Mouse (Mus musculus) megakaryocyte, adult 5-6 weeks (primary cell): ENCODE data around the gene Armh2. TPM values are rescaled to one million over a fixed set of nuclear protein-coding genes. Genes with fewer than 3 reads are reported as not detected.

Experiments used
- ATAC-seq: 2 replicates; pipeline ENCODE4 v1.8.0; 2016; ENCODE audit warnings: mild to moderate bottlenecking, inconsistent platforms; ENCODE audit not compliant: poor library complexity, severe bottlenecking
- total RNA-seq, 2 experiments: library from RNA; stranded (forward) in 1 of 2; stranded (reverse) in 1 of 2; fragments of 153-499, 151-499 nt in 1 of 2; fragments of 221-1000, 200-1000 nt in 1 of 2; gene quantifications; 2 replicates each; pipeline versions ENCODE4 v1.2.3 to v1.2.4; 2015 to 2017

The Armh2 gene
- total RNA-seq (2015) (0.22 TPM in 1 of 2 replicates, not detected in the other), total RNA-seq (2017) (not detected in 2 replicates)

GRCm38 (mm10) chr13:24741028-24741427 lies at the start of gene Armh2:
Gene Armh2 (plus strand): TSS chr13:24741232.
- ATAC-seq = no peak

DNA sequence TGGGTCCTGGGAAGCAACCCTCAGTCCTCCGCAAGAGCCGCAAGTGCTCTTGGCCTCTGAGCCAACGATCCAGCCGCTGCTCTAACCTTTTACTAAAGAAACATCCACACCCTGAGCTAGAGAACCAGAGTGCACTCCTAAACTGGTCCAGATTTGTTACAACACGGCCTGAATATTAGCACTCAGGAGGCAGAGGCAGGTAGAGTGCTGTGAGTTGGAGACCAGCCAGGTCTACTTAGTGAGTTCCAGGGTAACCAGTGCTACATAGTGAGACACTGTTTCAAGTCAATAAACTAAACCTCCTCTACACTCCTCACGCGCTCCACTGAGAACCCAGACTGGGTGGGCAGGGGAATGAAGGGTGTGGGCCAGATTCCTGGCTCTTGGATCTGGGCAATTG lies 47.7 kb upstream of the Armh2 start:
- ATAC-seq = no peak

DNA sequence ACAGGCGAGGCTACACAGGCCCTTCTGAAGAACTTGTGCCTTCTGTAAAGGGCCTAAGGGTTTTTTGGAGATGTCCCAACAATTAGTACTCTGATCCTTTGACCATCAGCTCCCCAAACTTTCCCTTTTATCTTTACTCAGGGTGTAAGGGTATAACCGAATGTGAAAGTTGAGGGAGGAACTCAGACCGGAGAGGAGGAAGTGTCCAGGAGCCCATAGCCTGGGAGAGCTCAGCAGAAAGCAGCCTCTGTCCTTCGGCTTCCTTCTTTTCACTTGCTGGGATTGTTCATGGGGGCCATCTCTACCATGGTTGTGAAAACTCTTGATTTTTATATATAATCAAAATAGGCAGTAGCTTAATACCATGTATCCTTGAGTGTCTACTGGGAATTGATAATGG lies 42.3 kb upstream of the Armh2 start:
- ATAC-seq = peak; percentile 77

DNA sequence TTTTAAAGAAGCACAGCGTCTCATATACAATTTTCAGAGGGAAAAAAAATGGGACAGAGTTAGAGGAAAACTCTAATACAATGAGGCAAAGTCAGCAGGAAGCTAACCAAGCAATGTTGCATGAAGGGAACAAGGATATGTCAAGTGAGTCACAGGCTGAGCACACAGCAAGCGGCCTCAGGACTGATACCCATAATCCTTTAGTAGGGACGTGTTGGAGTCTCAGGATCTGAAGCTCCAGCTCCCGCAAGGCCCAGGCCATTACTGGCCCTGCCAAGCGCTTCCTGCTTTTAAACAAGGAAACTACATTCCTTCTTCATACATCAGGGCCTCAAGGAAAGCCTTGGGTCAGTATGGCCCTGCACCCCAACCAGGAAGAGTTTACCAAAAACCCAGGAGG lies 38.9 kb upstream of the Armh2 start:
- no peak for ATAC-seq

GRCm38 (mm10) chr13:24709656-24710396 lies 31.2 kb upstream of the Armh2 start:
- no peak for ATAC-seq

DNA sequence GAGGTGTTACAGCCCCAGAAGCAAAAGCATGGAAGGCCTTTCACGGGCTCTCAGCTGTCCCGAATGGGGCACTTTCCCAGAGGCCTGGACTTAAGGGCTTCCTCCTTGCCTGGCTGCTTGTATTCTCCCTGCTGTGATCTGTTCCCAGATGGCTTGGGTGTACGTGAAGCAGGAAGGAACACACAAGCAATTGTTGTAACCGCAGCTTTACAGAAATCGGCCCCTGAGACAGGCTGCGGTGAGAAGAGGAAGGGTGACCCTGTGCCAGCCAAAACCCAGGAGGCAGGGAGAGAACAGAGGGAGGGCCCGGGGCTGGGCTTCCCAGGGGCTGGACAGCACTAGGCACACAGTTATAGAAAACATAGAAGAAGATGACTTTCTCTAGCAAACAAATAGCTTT lies 30.1 kb upstream of the Armh2 start:
- ATAC-seq = peak; percentile 63

GRCm38 (mm10) chr13:24712581-24713130 lies 28.4 kb upstream of the Armh2 start:
- ATAC-seq = no peak

DNA sequence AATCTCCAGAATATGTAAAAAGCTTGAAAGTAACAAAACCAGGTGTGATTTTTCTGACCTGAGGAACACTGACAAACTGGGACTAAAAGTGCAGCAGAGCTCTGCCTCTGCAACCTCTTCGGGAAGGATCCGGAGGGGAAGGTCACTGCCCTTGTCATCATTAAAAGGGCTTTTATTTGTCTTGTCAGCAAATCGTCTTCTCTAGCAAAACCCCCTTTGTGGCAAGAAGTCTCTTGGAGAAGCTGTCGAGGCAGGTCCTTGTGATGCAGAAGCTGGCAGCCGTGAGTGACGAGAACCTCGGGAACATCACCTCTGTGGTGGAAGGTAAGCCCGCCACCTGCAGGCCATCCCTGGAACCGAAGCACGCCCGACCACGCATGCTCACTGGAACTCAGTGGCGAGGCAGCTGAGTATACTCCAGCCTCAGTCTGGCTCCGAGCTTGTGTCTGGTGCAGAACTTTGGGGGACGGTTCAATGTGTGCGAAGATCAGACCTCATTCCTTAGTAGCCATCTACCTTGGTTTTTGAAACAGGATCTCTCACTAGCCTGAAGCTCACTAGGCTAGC lies 27.5 kb upstream of the Armh2 start:
- ATAC-seq = peak; percentile 55; the same call in 1 of the 2 replicates

DNA sequence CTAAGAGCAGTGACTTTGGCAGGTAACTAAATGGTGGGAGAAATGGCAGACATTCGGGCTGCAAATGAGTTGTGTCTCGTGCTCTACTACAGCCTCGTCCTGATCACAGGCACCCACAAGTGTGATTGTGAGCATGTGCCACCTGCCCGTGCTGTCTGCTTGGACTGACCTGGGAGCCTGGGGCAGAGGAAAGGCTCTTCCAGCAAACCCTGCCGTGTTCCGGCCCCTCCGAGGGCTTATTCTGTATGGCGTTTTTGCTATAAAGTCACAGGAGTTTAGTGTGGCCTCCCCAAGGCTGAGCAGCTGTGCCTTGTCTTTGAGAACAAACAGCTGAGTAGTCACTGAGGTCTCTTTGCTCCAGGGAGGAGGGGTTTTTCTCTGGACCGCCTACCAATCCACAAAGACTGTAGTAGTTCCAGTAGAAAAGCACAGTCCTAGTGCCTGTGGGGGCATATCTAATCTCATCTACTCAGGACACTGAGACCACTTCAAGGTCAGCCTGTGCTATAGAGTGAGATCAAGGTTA lies 26.6 kb upstream of the Armh2 start:
- no peak for ATAC-seq

DNA sequence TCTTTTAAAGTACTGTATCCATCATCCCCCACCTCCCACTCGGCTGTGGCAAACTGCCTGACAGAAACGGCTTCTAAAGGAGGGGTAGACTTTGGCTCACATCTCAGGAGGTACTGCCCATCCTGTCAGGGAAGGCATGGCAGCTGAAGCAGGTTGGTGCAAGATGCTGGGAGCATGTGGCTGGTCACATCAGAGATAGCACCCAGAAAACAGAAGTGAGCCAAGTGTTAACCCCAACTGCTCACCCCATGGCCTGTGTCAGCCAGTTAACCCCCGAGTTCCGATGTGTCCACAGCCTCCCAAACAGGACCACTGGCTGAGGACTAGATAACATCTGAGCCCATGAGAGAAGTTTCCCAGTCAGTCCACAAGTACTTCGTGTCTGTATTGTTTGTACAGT lies 25.4 kb upstream of the Armh2 start:
- ATAC-seq = no peak

GRCm38 (mm10) chr13:24716441-24716840 lies 24.6 kb upstream of the Armh2 start:
- no peak for ATAC-seq

GRCm38 (mm10) chr13:24717677-24718076 lies 23.4 kb upstream of the Armh2 start:
- ATAC-seq = no peak

DNA sequence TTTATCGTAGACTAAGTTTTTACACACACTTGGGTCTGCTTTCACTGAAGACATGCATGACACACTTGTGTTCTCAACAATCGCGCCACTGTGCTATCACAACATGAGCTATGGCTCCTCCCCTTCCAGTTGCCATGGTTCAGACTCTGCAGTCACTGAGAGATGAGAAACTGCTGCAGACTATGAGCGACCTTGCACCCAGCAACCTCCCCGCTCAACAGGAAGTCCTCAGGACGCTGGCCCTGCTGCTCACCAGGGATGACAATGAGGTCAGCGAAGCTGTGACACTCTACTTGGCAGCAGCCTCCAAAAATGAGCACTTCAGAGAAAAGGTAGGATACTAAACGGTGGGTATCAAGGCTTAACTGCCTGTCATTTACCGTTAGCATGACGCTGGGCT lies 19.5 kb upstream of the Armh2 start:
- ATAC-seq = peak; percentile 51; the same call in 1 of the 2 replicates

- ATAC-seq = no peak
These were observed 17.2 kb upstream of the Armh2 start for GRCm38 (mm10) chr13:24723699-24724394.

DNA sequence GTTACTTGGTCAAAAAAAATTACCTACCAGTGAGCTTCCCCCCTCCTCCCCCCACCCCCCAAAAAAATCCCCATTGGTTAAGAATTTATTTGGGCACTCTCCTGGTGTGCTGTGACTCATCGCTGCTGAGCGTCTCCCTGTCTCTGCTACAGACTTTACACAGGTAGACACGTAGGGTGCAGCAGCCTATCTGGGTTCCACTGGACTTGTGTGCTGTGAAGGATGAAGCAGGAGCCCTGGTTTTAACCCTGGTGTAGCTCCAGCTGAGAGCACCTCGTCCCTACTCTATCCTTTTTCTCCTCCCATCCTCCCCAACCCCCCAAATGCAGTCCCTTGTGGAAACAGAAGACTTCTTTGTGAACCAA lies 16.7 kb upstream of the Armh2 start:
- ATAC-seq = no peak

DNA sequence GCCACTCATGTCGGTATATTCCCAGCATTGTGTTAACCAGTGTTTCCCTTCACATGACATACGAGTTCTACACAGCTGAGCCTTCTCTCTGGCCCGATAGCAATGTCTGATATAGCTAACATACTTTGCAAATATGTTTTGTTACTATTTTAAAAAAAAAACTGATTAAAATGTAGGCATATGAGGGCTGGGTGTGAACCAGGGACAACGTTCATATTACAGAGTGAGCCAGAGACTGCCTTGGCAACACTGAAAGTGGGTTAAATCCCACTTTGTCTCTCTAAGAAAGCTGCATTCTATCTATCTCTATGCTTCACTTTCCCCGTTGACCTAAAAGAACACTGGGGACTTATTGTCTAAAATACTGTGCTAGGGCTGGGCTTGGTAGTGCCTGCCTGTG lies 11.9 kb upstream of the Armh2 start:
- no peak for ATAC-seq

DNA sequence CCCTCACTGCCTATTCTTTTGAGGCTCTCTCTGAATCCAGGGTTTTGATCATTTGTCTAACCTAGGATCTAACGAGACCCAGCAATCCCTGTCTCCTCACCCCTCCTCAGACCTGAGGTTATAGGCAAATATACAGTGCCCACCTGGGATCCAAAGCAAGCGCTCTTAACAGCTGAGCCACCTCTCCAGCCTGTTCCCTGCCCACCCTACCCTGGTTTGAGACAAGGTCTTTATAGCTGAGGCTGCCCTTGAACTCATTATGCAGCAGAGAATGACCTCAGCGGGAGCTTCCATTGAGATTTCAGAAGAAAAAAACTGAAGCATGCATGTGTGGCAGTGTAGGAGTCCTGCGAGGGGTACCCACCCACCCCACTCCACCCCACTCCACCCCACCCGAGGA lies 6.5 kb upstream of the Armh2 start:
- ATAC-seq = no peak

- ATAC-seq = no peak
These were observed 5.4 kb upstream of the Armh2 start for GRCm38 (mm10) chr13:24735608-24736131.

- ATAC-seq = no peak
These were observed 6.8 kb downstream of the Armh2 start for GRCm38 (mm10) chr13:24747823-24748222.

- ATAC-seq = no peak
These were observed 9.8 kb downstream of the Armh2 start for GRCm38 (mm10) chr13:24750807-24751206.

GRCm38 (mm10) chr13:24751396-24751795 lies 10.4 kb downstream of the Armh2 start:
- no peak for ATAC-seq
